Mouse (Mus musculus) lung, embryonic 14.5 days (tissue): ENCODE results near the gene Aamp. TPM values are rescaled to one million over a fixed set of nuclear protein-coding genes. Genes with fewer than 3 reads are reported as not detected.

Experiments
- ATAC-seq: fragments of 200-750 bp; cut with Nextera tagmentation; 2 replicates; pipeline ENCODE4 v1.8.0; 2017; ENCODE audit warnings: mild to moderate bottlenecking, moderate TSS enrichment, moderate library complexity; ENCODE audit not compliant: insufficient read depth
- DNase-seq: peaks from one replicate; pipeline ENCODE4 v3.0.0-alpha.2; 2015
- H3K27ac ChIP-seq: fragments of 300-500 bp; sonication (generic); 2 replicates; pipeline ENCODE4 v1.5.1; 2014; ENCODE audit warnings: low read depth, mild to moderate bottlenecking, moderate library complexity
- H3K27me3 ChIP-seq: fragments of 300-500 bp; sonication (generic); 2 replicates; pipeline ENCODE4 v1.6.1; 2014; ENCODE audit warnings: low read length, control low read depth; ENCODE audit not compliant: insufficient read depth
- H3K36me3 ChIP-seq: fragments of 300-500 bp; sonication (generic); 2 replicates; pipeline ENCODE4 v1.6.1; 2014; ENCODE audit warnings: control low read depth; ENCODE audit not compliant: insufficient read depth
- H3K4me1 ChIP-seq: fragments of 300-500 bp; sonication (generic); 2 replicates; pipeline ENCODE4 v1.6.1; 2014; ENCODE audit warnings: antibody characterized with exemption, control low read depth; ENCODE audit not compliant: insufficient read depth
- H3K4me2 ChIP-seq: fragments of 300-500 bp; sonication (generic); 2 replicates; pipeline ENCODE4 v1.6.1; 2014; ENCODE audit warnings: mild to moderate bottlenecking
- H3K4me3 ChIP-seq: fragments of 300-500 bp; sonication (generic); 2 replicates; pipeline ENCODE4 v1.5.1; 2014; ENCODE audit warnings: low read depth, low read length
- H3K9ac ChIP-seq: fragments of 300-500 bp; sonication (generic); 2 replicates; pipeline ENCODE4 v1.6.1; 2014
- H3K9me3 ChIP-seq: fragments of 300-500 bp; sonication (generic); 2 replicates; pipeline ENCODE4 v1.6.1; 2016; ENCODE audit warnings: low read depth, low read length, control low read depth
- CTCF ChIP-seq: IDR thresholded peaks from 2 replicates; pipeline ENCODE4 v1.5.1; 2016; ENCODE audit warnings: antibody characterized with exemption, low read depth
- WGBS: fragments of 180-500 bp; shearing (Covaris S2); extraction: QIAGEN DNeasy Blood & Tissue Kit; methylation state at CpG from one replicate; pipeline ENCODE4 v1.1.7; 2014; 5-methylcytosine and 5-hydroxymethylcytosine counted together
- polyA plus RNA-seq: library from polyadenylated mRNA; unstranded; fragments of >200 nt; fragmentation: Nextera tagmentation; extraction: Ambion mirVana; gene quantifications from 2 replicates; pipeline ENCODE4 v1.2.1, GENCODE M21; 2014

Gene Aamp
- polyA plus RNA-seq, 1 experiment from 2014 or later, result 233 TPM

- H3K36me3 ChIP-seq, result peaks cover 13% of the 10 kb centered on the region
- DNase-seq, result peak; percentile 60
- no peaks in the 10 kb centered on the region for H3K4me1 ChIP-seq
- 0 out of 2 replicates have a peak overlapping the region, but pooled peaks have one; percentile 33 for H3K27ac ChIP-seq
- H3K9ac ChIP-seq, result no peak overlapping the region
- 14% methylated on average over 9 of the region's 9 CpGs for WGBS
- H3K4me2 ChIP-seq, result peak overlapping the region; percentile 3; the same call in 1 of the 2 replicates
- TF ChIP-seq CTCF, result no peak
- H3K27me3 ChIP-seq, result no peaks in the 10 kb centered on the region
- peak; percentile 47 for ATAC-seq
- H3K9me3 ChIP-seq, result no peaks in the 10 kb centered on the region
- no peak overlapping the region for H3K4me3 ChIP-seq
Measured at GRCm38 (mm10) chr1:74275015-74275414, 9.5 kb downstream of the Aamp start.

DNA sequence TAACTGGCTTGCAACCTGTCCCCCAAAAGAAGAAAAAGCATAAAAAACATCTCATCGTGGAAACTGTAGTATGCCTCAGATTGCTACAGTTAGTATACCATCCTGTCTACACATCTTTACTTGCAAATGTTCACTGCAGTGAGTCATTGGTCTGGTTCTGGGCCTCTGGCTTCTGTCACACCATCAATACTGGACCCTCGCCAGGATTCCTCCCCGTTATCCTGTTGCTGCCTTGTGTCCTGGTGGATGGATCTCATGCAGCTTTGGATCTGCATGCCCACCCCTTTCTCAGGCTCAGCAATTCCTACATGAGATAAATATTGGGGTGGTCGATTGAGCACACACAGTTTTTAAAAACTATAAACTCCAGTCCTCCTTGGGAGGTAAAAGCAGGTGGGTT lies 12.9 kb downstream of the Aamp start:
- Histone ChIP-seq H3K27me3 (no peaks in the 10 kb centered on the region), H3K4me2 (no peak overlapping the region), H3K9ac (no peak overlapping the region), H3K4me3 (no peak overlapping the region), H3K9me3 (no peaks in the 10 kb centered on the region), H3K36me3 (peaks cover 25% of the 10 kb centered on the region), H3K4me1 (no peaks in the 10 kb centered on the region), H3K27ac (no peak overlapping the region)
- WGBS, result 54% methylated on average over 4 of the region's 4 CpGs
- ATAC-seq (no peak), DNase-seq (peak; percentile 57)
- no peak for TF ChIP-seq CTCF

- H3K4me3 ChIP-seq, result no peak overlapping the region
- no peak overlapping the region for H3K27ac ChIP-seq
- H3K9ac ChIP-seq, result no peak overlapping the region
- H3K4me2 ChIP-seq, result no peak overlapping the region
- no peaks in the 10 kb centered on the region for H3K27me3 ChIP-seq
- DNase-seq (peak; percentile 33), ATAC-seq (no peak)
- 83% methylated on average over 8 of the region's 8 CpGs for WGBS
- H3K36me3 ChIP-seq, result peaks cover 54% of the 10 kb centered on the region
- H3K9me3 ChIP-seq, result no peaks in the 10 kb centered on the region
- H3K4me1 ChIP-seq, result no peaks in the 10 kb centered on the region
- 0 out of 2 replicates have a peak, but pooled peaks have one; percentile 5 for TF ChIP-seq CTCF
Measured at GRCm38 (mm10) chr1:74268750-74269149, 15.8 kb downstream of the Aamp start.

DNA sequence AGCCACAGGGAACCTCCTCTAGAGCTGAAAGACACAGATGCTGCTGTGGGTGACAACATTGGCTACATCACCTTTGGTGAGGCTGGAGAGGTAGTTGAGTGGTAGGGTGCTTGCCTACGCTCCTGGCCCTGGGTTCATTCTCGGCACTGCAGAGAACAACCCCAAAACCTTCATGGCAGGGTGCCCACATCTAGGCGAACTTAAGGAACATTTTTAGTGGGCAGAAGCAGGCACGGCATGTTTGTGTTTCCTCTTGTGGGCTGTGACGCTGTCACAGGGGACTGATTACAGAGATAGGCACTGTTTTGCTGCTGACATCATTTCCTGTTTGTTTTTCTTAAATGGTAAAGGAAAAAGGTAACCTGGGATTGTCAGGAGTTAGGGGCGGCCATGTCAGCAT lies 22.0 kb downstream of the Aamp start:
- H3K27ac ChIP-seq, result no peak overlapping the region
- no peak overlapping the region for H3K4me2 ChIP-seq
- H3K9ac ChIP-seq, result no peak overlapping the region
- peaks cover 95% of the 10 kb centered on the region for H3K36me3 ChIP-seq
- 79% methylated on average over 6 of the region's 6 CpGs for WGBS
- H3K4me1 ChIP-seq, result no peaks in the 10 kb centered on the region
- no peak for TF ChIP-seq CTCF
- no peaks in the 10 kb centered on the region for H3K9me3 ChIP-seq
- ATAC-seq, result no peak
- no peak for DNase-seq
- H3K4me3 ChIP-seq, result no peak overlapping the region
- H3K27me3 ChIP-seq, result no peaks in the 10 kb centered on the region

- Histone ChIP-seq H3K27me3 (no peaks in the 10 kb centered on the region), H3K4me3 (no peak overlapping the region), H3K4me2 (no peak overlapping the region), H3K4me1 (no peaks in the 10 kb centered on the region), H3K9ac (no peak overlapping the region), H3K9me3 (no peaks in the 10 kb centered on the region), H3K36me3 (peaks cover 90% of the 10 kb centered on the region), H3K27ac (no peak overlapping the region)
- no peak for ATAC-seq
- TF ChIP-seq CTCF, result no peak
- WGBS, result 84% methylated on average over 4 of the region's 4 CpGs
- no peak for DNase-seq
Measured at GRCm38 (mm10) chr1:74256782-74257181, 27.8 kb downstream of the Aamp start.

- Histone ChIP-seq H3K27ac (no peak overlapping the region), H3K4me3 (no peak overlapping the region), H3K27me3 (no peaks in the 10 kb centered on the region), H3K9ac (no peak overlapping the region), H3K4me1 (no peaks in the 10 kb centered on the region), H3K9me3 (no peaks in the 10 kb centered on the region), H3K36me3 (peaks cover 90% of the 10 kb centered on the region), H3K4me2 (no peak overlapping the region)
- 94% methylated on average over 8 of the region's 8 CpGs for WGBS
- no peak for TF ChIP-seq CTCF
- DNase-seq (no peak), ATAC-seq (no peak)
Measured at GRCm38 (mm10) chr1:74255704-74256345, 28.7 kb downstream of the Aamp start.

- Histone ChIP-seq H3K27ac (no peak overlapping the region), H3K4me3 (no peak overlapping the region), H3K9me3 (no peaks in the 10 kb centered on the region), H3K36me3 (peaks cover 67% of the 10 kb centered on the region), H3K4me2 (no peak overlapping the region), H3K4me1 (no peaks in the 10 kb centered on the region), H3K27me3 (no peaks in the 10 kb centered on the region), H3K9ac (no peak overlapping the region)
- ATAC-seq, result no peak
- no peak for DNase-seq
- 88% methylated on average over 4 of the region's 4 CpGs for WGBS
- no peak for TF ChIP-seq CTCF
Measured at GRCm38 (mm10) chr1:74250096-74250495, 34.4 kb downstream of the Aamp start.
